Mouse (Mus musculus) stomach, postnatal 0 days (tissue): Measurements from ENCODE around the gene Arhgap8. TPM values are rescaled to one million over a fixed set of nuclear protein-coding genes. Genes with fewer than 3 reads are reported as not detected.

Source experiments
- ATAC-seq: fragments of 200-750 bp; cut with Nextera tagmentation; 2 replicates; pipeline ENCODE4 v1.8.0; 2017; ENCODE audit not compliant: low FRiP score, low TSS enrichment
- DNase-seq: peaks from one replicate; pipeline ENCODE4 v3.0.0-alpha.2; 2016; ENCODE audit warnings: low spot score
- H3K27ac ChIP-seq: fragments of 300-500 bp; sonication (generic); replicated peaks from 2 replicates; pipeline ENCODE4 v1.5.1; 2014; ENCODE audit warnings: mild to moderate bottlenecking, control low read depth
- H3K27me3 ChIP-seq: fragments of 300-500 bp; sonication (generic); 2 replicates; pipeline ENCODE4 v1.6.1; 2014; ENCODE audit warnings: low read length; ENCODE audit not compliant: control insufficient read depth, insufficient read depth
- H3K36me3 ChIP-seq: fragments of 300-500 bp; sonication (generic); 2 replicates; pipeline ENCODE4 v1.6.1; 2014; ENCODE audit warnings: low read length, mixed read lengths; ENCODE audit not compliant: control insufficient read depth, insufficient read depth
- H3K4me1 ChIP-seq: fragments of 300-500 bp; sonication (generic); replicated peaks from 2 replicates; pipeline ENCODE4 v1.6.1; 2014; ENCODE audit warnings: antibody characterized with exemption; ENCODE audit not compliant: control insufficient read depth, insufficient read depth
- H3K4me2 ChIP-seq: fragments of 300-500 bp; sonication (generic); replicated peaks from 2 replicates; pipeline ENCODE4 v1.6.1; 2014; ENCODE audit warnings: low read depth, mild to moderate bottlenecking, control low read depth, moderate library complexity
- H3K4me3 ChIP-seq: fragments of 300-500 bp; sonication (generic); 2 replicates; pipeline ENCODE4 v1.5.1; 2014; ENCODE audit warnings: low read depth, low read length, control low read depth
- H3K9ac ChIP-seq: fragments of 300-500 bp; sonication (generic); 2 replicates; pipeline ENCODE4 v1.6.1; 2014; ENCODE audit warnings: mild to moderate bottlenecking, low read length, control low read depth, mixed read lengths
- H3K9me3 ChIP-seq: fragments of 300-500 bp; sonication (generic); 2 replicates; pipeline ENCODE4 v1.6.1; 2016; ENCODE audit warnings: low read length; ENCODE audit not compliant: control insufficient read depth
- CTCF ChIP-seq: IDR thresholded peaks from 2 replicates; pipeline ENCODE4 v1.5.1; 2016; ENCODE audit warnings: antibody characterized with exemption, low read depth, mild to moderate bottlenecking, moderate library complexity
- EP300 ChIP-seq: optimal IDR thresholded peaks from 2 replicates; pipeline ENCODE3; 2016; ENCODE audit warnings: antibody characterized with exemption
- WGBS: fragments of 180-500 bp; shearing (Covaris S2); extraction: QIAGEN DNeasy Blood & Tissue Kit; methylation state at CpG from one replicate; pipeline ENCODE4 v1.1.7; 2014; 5-methylcytosine and 5-hydroxymethylcytosine counted together
- polyA plus RNA-seq: library from polyadenylated mRNA; unstranded; fragments of >200 nt; fragmentation: Nextera tagmentation; extraction: Ambion mirVana; gene quantifications from 2 replicates; pipeline ENCODE4 v1.2.1, GENCODE M21; 2015

Arhgap8 gene
- polyA plus RNA-seq, 1 experiment from 2014 or later: 20.2 TPM

GRCm38 (mm10) chr15:84689356-84689755, 30.5 kb upstream of the Arhgap8 start:
- no peaks in the 10 kb centered on the region for H3K9me3 ChIP-seq
- no peak overlapping the region for H3K27ac ChIP-seq
- no peak for ATAC-seq
- no peak overlapping the region for H3K4me3 ChIP-seq
- peaks cover 8% of the 10 kb centered on the region for H3K36me3 ChIP-seq
- no peak for DNase-seq
- no peak overlapping the region for H3K9ac ChIP-seq
- WGBS: 50% methylated on average over 6 of the region's 6 CpGs
- H3K27me3 ChIP-seq: no peaks in the 10 kb centered on the region
- TF ChIP-seq EP300: no peak
- TF ChIP-seq CTCF: no peak
- no peak overlapping the region for H3K4me2 ChIP-seq
- H3K4me1 ChIP-seq: no peaks in the 10 kb centered on the region

- Histone ChIP-seq H3K27ac (no peak overlapping the region), H3K9me3 (no peaks in the 10 kb centered on the region), H3K9ac (no peak overlapping the region), H3K36me3 (peaks cover 9% of the 10 kb centered on the region), H3K4me1 (no peaks in the 10 kb centered on the region), H3K4me3 (no peak overlapping the region), H3K4me2 (no peak overlapping the region), H3K27me3 (no peaks in the 10 kb centered on the region)
- no peak for TF ChIP-seq EP300
- TF ChIP-seq CTCF: no peak
- no peak for ATAC-seq
- 92% methylated on average over 6 of the region's 6 CpGs for WGBS
- no peak for DNase-seq
Observed at GRCm38 (mm10) chr15:84691513-84691912, 28.3 kb upstream of the Arhgap8 start.

- Histone ChIP-seq H3K4me1 (no peaks in the 10 kb centered on the region), H3K9ac (no peak overlapping the region), H3K36me3 (peaks cover 9% of the 10 kb centered on the region), H3K4me2 (no peak overlapping the region), H3K27me3 (no peaks in the 10 kb centered on the region), H3K4me3 (no peak overlapping the region), H3K9me3 (no peaks in the 10 kb centered on the region), H3K27ac (no peak overlapping the region)
- TF ChIP-seq CTCF (peak; percentile 26; the same call in 1 of the 2 replicates), EP300 (no peak)
- DNase-seq: no peak
- 86% methylated on average over 7 of the region's 7 CpGs for WGBS
- ATAC-seq: no peak
Observed at GRCm38 (mm10) chr15:84692645-84693044, 27.2 kb upstream of the Arhgap8 start.

GRCm38 (mm10) chr15:84696021-84696420, 23.8 kb upstream of the Arhgap8 start:
- ATAC-seq (no peak), DNase-seq (no peak)
- H3K27ac ChIP-seq: no peak overlapping the region
- 67% methylated on average over 4 of the region's 4 CpGs for WGBS
- H3K9ac ChIP-seq: no peak overlapping the region
- peaks cover 7% of the 10 kb centered on the region for H3K36me3 ChIP-seq
- no peak overlapping the region for H3K4me3 ChIP-seq
- no peaks in the 10 kb centered on the region for H3K4me1 ChIP-seq
- no peaks in the 10 kb centered on the region for H3K27me3 ChIP-seq
- TF ChIP-seq EP300 (no peak), CTCF (no peak)
- H3K9me3 ChIP-seq: no peaks in the 10 kb centered on the region
- no peak overlapping the region for H3K4me2 ChIP-seq

GRCm38 (mm10) chr15:84697611-84698011, 22.2 kb upstream of the Arhgap8 start:
- DNase-seq (no peak), ATAC-seq (no peak; the same call in 1 of the 2 replicates)
- H3K36me3 ChIP-seq: peaks cover 9% of the 10 kb centered on the region
- no peak for TF ChIP-seq EP300
- no peak for TF ChIP-seq CTCF
- 55% methylated on average over 11 of the region's 11 CpGs for WGBS
- H3K4me2 ChIP-seq: no peak overlapping the region
- no peaks in the 10 kb centered on the region for H3K27me3 ChIP-seq
- H3K4me3 ChIP-seq: no peak overlapping the region
- H3K9ac ChIP-seq: 0 out of 2 replicates have a peak overlapping the region, but pooled peaks have one; percentile 31
- no peaks in the 10 kb centered on the region for H3K9me3 ChIP-seq
- no peak overlapping the region for H3K27ac ChIP-seq
- H3K4me1 ChIP-seq: no peaks in the 10 kb centered on the region

GRCm38 (mm10) chr15:84698189-84698588, 21.7 kb upstream of the Arhgap8 start:
- no peaks in the 10 kb centered on the region for H3K9me3 ChIP-seq
- no peaks in the 10 kb centered on the region for H3K4me1 ChIP-seq
- no peak overlapping the region for H3K4me3 ChIP-seq
- no peaks in the 10 kb centered on the region for H3K27me3 ChIP-seq
- WGBS: 49% methylated on average over 2 of the region's 2 CpGs
- TF ChIP-seq CTCF (no peak), EP300 (no peak)
- DNase-seq: no peak
- no peak overlapping the region for H3K27ac ChIP-seq
- H3K9ac ChIP-seq: 0 out of 2 replicates have a peak overlapping the region, but pooled peaks have one; percentile 13
- H3K36me3 ChIP-seq: peaks cover 13% of the 10 kb centered on the region
- no peak for ATAC-seq
- H3K4me2 ChIP-seq: no peak overlapping the region
